Mouse (Mus musculus): ENCODE measurements around the gene Fpgs. TPM values are rescaled to one million over a fixed set of nuclear protein-coding genes. Genes with fewer than 3 reads are reported as not detected.

Fpgs gene
- total RNA-seq, 1 experiment from 2014 or later, result 12.5 TPM

DNA sequence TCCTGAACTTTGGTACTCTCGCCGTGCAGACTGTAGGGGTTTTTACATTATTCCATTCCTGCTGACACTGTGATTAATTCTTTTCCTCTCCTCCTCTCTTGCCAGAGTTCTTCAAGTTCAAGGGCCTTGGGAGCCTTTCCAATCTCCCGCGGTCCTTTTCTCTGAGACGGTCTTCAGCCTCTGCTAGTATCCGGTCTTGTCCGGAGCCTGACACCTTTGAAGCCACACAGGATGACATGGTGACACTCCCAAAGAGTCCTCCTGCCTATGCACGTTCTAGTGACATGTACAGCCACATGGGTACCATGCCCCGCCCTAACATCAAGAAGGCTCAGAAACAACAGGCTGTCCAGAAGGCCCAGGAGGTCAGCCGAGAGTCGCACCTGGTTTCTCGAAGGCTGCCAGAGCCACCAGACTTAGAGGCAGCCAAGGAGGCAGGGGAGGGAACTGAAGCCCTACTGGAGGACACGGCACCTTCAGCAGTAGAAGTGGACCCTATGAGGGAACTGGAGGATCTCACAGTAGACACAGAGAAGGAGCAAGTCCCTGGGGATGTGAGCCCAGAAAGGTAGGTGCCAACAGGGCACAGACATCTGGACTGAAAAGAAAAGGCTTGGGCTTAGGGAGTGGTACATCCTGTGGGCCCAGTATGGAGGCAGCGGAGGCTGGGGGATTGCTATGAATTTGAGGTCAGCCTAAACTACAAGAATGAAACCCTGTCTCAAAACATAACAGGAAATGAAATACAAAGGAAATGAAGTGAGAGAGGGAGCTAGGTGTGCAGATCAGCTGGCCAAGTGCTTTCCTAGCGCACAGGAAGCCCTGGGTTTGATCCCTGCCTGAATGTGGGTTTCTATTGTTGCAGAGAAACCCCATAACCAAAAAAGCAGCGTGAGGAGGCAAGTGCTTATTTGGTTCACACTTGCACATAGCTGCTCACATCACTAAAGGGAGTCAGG, 21.2 kb upstream of the Fpgs start:
- no peak for DNase-seq

DNA sequence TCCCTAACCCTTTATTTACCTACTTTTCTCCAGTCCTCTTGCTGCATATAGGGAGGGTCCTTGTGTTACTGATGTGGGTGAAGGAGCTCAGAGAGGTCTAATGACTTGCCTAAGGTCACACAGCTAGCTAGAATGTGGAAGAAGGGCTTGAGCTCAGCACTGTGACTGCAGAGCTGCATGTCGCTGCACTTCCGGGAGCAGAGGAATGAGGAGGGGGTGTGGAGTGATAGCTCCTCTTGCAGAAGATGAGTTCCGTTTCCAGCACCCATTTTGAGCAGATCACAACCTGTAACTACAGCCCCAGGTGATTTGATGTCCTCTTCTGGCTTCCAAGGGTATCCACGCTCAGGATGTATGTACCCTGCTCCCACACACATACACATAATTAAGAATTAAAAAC, 20.2 kb upstream of the Fpgs start:
- DNase-seq, result no peak

GRCm38 (mm10) chr2:32722581-32722980, 18.6 kb upstream of the Fpgs start:
- no peak for DNase-seq

- no peak for DNase-seq
Observed at GRCm38 (mm10) chr2:32722046-32722445, 18.1 kb upstream of the Fpgs start.

DNA sequence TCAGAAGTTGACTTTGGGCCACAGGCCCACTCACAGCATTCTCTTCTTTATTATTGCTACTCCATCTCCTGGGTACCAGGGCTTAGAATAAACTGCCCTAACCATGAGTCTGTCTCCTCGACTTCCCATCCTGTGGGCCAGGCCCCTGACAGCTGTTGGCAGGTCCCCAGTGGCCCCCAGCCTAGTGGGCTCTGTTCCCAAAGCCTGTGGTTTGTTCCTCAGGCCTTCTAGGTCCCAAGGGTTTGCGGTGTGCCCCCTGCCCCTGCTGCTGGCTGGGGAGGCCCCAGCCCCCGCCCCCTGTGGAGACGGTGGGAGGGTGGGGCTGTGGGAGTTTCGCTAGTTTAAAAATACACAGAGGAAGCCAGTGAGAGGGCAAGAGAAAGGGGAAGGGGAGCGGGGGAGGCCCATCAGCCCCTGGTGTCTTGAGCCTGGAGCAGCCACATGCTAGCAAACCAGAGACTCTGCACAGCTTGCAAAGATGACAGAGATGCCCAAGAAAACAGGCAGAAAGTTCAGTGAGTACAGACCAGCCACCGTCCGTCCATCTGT, 16.8 kb upstream of the Fpgs start, which contains the start of gene Sh2d3c:
Gene Sh2d3c (plus strand): TSS at position 375 of the 549 bp plus-strand sequence.
- DNase-seq, result no peak

DNA sequence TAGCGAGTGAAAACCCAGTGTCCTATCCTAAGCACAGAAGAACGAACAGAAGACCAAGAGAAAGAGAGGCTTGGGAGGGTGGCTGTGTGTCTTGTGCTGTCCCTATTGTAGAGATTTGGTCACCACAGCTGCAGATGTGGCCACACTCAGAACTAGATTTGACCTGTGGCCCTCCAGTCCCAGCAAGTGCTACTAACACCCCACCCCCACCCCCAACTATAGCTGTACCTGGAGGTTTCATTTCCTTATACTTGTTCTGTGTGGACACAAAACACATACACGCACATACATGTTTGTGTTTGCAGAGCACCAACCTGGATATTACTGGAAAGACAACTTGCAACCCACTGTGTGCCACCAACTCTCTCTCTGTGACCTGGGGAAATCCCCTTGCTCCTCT, 16.1 kb upstream of the Fpgs start:
- no peak for DNase-seq

- no peak for DNase-seq
Observed at GRCm38 (mm10) chr2:32718761-32719160, 14.8 kb upstream of the Fpgs start.

GRCm38 (mm10) chr2:32714987-32715425, 11.1 kb upstream of the Fpgs start:
- DNase-seq, result no peak

GRCm38 (mm10) chr2:32714117-32714986, 10.4 kb upstream of the Fpgs start:
- no peak for DNase-seq

- DNase-seq, result peak; percentile 93
Observed at GRCm38 (mm10) chr2:32712934-32713817, 9.2 kb upstream of the Fpgs start, which contains the start of gene Cdk9. Gene Cdk9 (minus strand): TSS chr2:32713076.

DNA sequence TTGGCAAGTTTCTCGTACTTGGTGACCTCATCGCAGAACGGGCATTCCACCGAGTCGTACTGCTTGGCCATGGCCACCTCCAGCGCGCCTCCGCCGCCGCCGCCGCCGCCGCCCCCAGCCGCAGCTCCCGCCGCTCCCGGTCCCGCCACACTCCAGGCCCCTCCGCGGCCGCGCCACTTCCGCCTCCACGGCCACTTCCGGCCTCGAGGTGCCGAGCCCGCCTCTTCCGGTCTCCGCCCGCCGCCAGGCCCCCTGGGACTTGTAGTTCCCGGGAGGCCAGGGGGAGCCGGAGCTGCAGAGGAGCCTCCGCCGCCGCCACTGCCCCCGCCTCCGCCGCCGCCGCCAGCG, 8.6 kb upstream of the Fpgs start:
- peak; percentile 95 for DNase-seq

GRCm38 (mm10) chr2:32712108-32712551, 8.2 kb upstream of the Fpgs start:
- peak; percentile 72 for DNase-seq

- no peak for DNase-seq
Observed at GRCm38 (mm10) chr2:32711301-32712056, 7.5 kb upstream of the Fpgs start.

DNA sequence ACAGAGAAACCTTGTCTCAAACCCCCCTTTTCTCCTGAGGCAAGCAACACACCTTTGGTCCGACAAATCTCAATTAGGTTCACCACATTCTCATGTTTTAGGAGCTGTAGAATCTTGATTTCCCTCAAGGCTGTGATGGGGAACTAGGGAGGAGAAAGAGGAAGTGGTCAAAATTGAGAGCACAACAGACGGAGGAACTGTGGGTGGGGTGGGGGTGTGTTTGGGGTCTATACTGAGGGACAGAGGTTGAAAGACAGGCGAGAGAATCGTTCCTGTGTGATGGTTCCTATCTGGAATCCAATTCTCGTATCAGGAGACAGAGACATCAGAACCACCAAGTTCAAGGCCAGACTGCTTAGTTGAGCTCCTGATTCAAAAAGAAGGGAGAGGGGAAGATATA, 6.5 kb upstream of the Fpgs start:
- no peak for DNase-seq

DNA sequence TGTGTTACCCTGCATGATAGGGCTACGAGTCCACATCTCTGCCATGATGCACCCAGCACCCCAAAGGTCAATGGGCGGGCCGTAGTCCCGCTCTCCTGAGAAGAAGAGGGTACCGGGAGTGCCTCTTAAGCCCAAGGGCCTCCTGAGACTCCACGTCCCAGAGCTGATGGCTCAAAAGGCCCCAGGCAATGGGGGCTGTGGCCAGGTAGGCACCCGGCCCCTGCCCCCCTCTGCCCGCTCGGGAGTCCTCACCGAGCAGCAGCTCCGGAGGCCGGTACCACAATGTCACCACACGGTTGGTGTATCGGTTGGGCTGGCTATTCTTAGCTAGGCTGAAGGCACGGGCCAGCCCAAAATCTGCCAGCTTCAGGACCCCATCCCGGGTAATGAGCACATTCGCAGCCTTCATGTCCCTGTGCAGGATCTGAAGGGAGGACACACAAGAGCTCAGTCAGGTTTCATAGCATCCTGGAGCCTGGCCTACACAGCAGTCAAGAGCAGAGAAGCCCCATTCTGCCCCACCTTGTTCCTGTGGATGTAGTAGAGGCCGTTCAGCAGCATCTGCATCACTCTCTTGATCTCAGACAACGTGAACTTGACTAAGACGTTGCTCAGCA, 5.7 kb upstream of the Fpgs start:
- DNase-seq, result no peak

GRCm38 (mm10) chr2:32708643-32709042, 4.7 kb upstream of the Fpgs start:
- DNase-seq, result peak; percentile 59

GRCm38 (mm10) chr2:32706971-32707370, 3.0 kb upstream of the Fpgs start:
- no peak for DNase-seq

- DNase-seq, result no peak
Observed at GRCm38 (mm10) chr2:32705018-32705417, 1.1 kb upstream of the Fpgs start.

DNA sequence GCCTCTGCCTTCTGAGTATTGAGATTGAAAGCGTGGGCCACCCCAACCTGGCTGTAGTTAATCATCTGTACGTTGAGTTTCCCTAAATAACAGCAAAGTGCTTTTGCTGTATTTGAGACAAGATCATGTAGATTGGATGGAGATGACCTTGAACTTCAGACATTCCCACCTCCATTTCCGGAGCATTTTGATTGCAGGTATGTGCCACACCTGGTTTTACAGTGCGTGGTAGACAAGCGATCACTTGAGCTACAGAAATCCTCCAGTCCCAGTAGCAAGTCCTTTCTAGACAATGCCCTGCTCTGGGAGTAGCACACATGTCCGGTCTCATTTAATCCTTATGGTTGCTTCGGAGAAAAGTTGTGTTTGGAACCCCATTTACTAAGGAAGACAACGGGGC, 899 bp downstream of the Fpgs start:
- no peak for DNase-seq

Data from adrenal gland, postnatal 25 days (tissue).